Mouse (Mus musculus) C2C12 (cell line): ENCODE results near the gene Tmem256.

Experiments used
- CEBPB ChIP-seq: IDR thresholded peaks from one replicate; pipeline ENCODE4 v1.6.1; 2011; ENCODE audit warnings: low read depth, mild to moderate bottlenecking, control low read depth, moderate library complexity
- CTCF ChIP-seq: IDR thresholded peaks from one replicate; pipeline ENCODE4 v1.5.1; 2011; ENCODE audit not compliant: control insufficient read depth, insufficient read depth, insufficient read length
- FOSL1 ChIP-seq: IDR thresholded peaks from one replicate; pipeline ENCODE4 v1.8.0; 2011; ENCODE audit warnings: mild to moderate bottlenecking, low read length; ENCODE audit not compliant: poor library complexity, insufficient read depth, severe bottlenecking
- MAX ChIP-seq: IDR thresholded peaks from one replicate; pipeline ENCODE4 v1.6.1; 2011; ENCODE audit warnings: mild to moderate bottlenecking, control low read depth
- MYOD1 ChIP-seq: IDR thresholded peaks from one replicate; pipeline ENCODE4 v1.6.1; 2011; ENCODE audit warnings: low read depth; ENCODE audit not compliant: control insufficient read depth, insufficient read length
- USF1 ChIP-seq: IDR thresholded peaks from one replicate; pipeline ENCODE4 v1.6.1; 2011; ENCODE audit warnings: low read depth, mild to moderate bottlenecking, control low read depth, moderate library complexity

- TF ChIP-seq USF1 = no peak
- no peak for TF ChIP-seq CTCF
- no peak for TF ChIP-seq MAX
- no peak for TF ChIP-seq CEBPB
- no peak for TF ChIP-seq MYOD1
- TF ChIP-seq FOSL1 = no peak
Observed at GRCm38 (mm10) chr11:69846738-69847688, 8.7 kb downstream of the Tmem256 start.
